In the genomic region with DNA sequence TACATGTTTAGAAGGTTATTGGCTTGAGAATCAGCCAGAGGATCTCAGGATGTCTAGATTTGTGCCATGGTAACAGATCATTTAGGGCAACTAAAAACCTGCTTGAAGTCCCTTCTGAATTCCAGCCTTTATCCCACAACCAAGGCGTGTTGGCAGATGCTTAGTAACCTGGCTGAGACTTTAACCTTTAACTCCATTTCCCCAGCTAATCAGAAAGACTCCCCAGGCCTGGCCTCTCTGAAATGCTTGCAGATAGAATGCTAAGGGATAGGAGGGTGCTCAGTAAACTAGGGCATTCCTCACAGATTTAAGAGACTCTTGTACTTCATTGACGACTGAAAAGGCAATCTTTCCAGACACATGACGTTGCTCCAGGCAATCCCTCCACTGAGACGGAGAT, we compare ENCODE assay signal across 26 mouse cellular contexts. TPM values are rescaled to one million over a fixed set of nuclear protein-coding genes. Genes with fewer than 3 reads are reported as not detected.
A peak's percentile ranks its signal among the peaks of the same experiment; 100 is the strongest.
DNase-seq lines count a peak whose midpoint lies in the region; ATAC-seq lines count a peak whose summit lies in the region.
"Had no signal": no experiment of that assay in that cellular context is flagged by ENCODE, and none has a peak within 500 bp of the region (broad histone marks: within the 10 kb centered on the region; RNA-seq: fewer than 3 reads in every experiment).

No protein-coding gene starts in this region.

- peak; percentile 13 for DNase-seq in adrenal gland, postnatal 14 days
- DNase-seq in adrenal gland, adult 18-20 months (ENCODE audit: low spot score in 2 of 2), result no peak
- peak; percentile 73 for DNase-seq in midbrain, embryonic 11.5 days (ENCODE audit: low spot score, missing footprints)
- peak; percentile 84 for DNase-seq in retina, postnatal 1 day
- DNase-seq in retina, embryonic 14.5 days (ENCODE audit: low spot score), result no peak
- DNase-seq: adrenal gland, adult 2 months; adrenal gland, postnatal 10 days; adrenal gland, postnatal 36 days; B cell, adult 2 months; cerebellum, adult 18-20 months; cerebellum, adult 8-10 months; cerebellum, adult 9-11 months; cerebellum, postnatal 14 days; cerebellum, postnatal 36 days had no signal

- H3K4me3 ChIP-seq in midbrain, embryonic 11.5 days (ENCODE audit: low read depth, low read length), result no peak overlapping the region
- H3K4me3 ChIP-seq in midbrain, embryonic 16.5 days (ENCODE audit: low read depth, low read length), result no peak overlapping the region
- H3K4me3 ChIP-seq: embryonic facial prominence, embryonic 13.5 days; embryonic facial prominence, embryonic 15.5 days; erythroblast, embryonic 14.5 days; forebrain, embryonic 10.5 days; forebrain, embryonic 12.5 days had no signal

- H3K4me1 ChIP-seq in midbrain, embryonic 11.5 days (ENCODE audit: control insufficient read depth, insufficient read depth, low read length), result no peaks in the 10 kb centered on the region
- H3K4me1 ChIP-seq in midbrain, embryonic 16.5 days (ENCODE audit: control insufficient read depth, insufficient read depth, low read length), result no peaks in the 10 kb centered on the region
- H3K4me1 ChIP-seq: embryonic facial prominence, embryonic 13.5 days; embryonic facial prominence, embryonic 15.5 days; forebrain, embryonic 10.5 days; forebrain, embryonic 12.5 days had no signal

- no peak overlapping the region for H3K27ac ChIP-seq in midbrain, embryonic 11.5 days (ENCODE audit: low read depth, low read length)
- H3K27ac ChIP-seq in midbrain, embryonic 16.5 days (ENCODE audit: low read length), result no peak overlapping the region
- H3K27ac ChIP-seq: embryonic facial prominence, embryonic 13.5 days; embryonic facial prominence, embryonic 15.5 days; forebrain, embryonic 10.5 days; forebrain, embryonic 12.5 days had no signal

- WGBS in midbrain, embryonic 11.5 days, result 57% methylated on average over 4 of the region's 4 CpGs
- 52% methylated on average over 4 of the region's 4 CpGs for WGBS in midbrain, embryonic 16.5 days

- H3K36me3 ChIP-seq in midbrain, embryonic 11.5 days (ENCODE audit: control insufficient read depth, insufficient read depth, low read length), result no peaks in the 10 kb centered on the region
- no peaks in the 10 kb centered on the region for H3K36me3 ChIP-seq in midbrain, embryonic 16.5 days (ENCODE audit: control insufficient read depth, insufficient read depth, low read length)
- H3K36me3 ChIP-seq: embryonic facial prominence, embryonic 13.5 days; embryonic facial prominence, embryonic 15.5 days; forebrain, embryonic 10.5 days; forebrain, embryonic 12.5 days; G1E had no signal

- H3K9me3 ChIP-seq in midbrain, embryonic 11.5 days (ENCODE audit: control insufficient read depth, low read length), result no peaks in the 10 kb centered on the region
- H3K9me3 ChIP-seq in midbrain, embryonic 16.5 days (replicated peaks; ENCODE audit: control insufficient read depth, low read length, poor library complexity, severe bottlenecking), result no peaks in the 10 kb centered on the region
- H3K9me3 ChIP-seq: embryonic facial prominence, embryonic 13.5 days; embryonic facial prominence, embryonic 15.5 days; forebrain, embryonic 10.5 days; forebrain, embryonic 12.5 days; G1E had no signal

- ATAC-seq in midbrain, embryonic 11.5 days (ENCODE audit: low FRiP score), result no peak
- ATAC-seq in midbrain, embryonic 16.5 days, result no peak
- ATAC-seq: activated CD4-positive, CD25-positive, alpha-beta regulatory T cell, adult 4 months; CD4-positive, CD25-positive, alpha-beta regulatory T cell, adult 4 months; forebrain, embryonic 14.5 days; forebrain, embryonic 16.5 days; Patski had no signal

- no peak overlapping the region for H3K4me2 ChIP-seq in midbrain, embryonic 11.5 days
- no peak overlapping the region for H3K4me2 ChIP-seq in midbrain, embryonic 16.5 days (ENCODE audit: low read length)
- H3K4me2 ChIP-seq: embryonic facial prominence, embryonic 13.5 days; embryonic facial prominence, embryonic 15.5 days; forebrain, embryonic 12.5 days had no signal

- H3K27me3 ChIP-seq in midbrain, embryonic 11.5 days (ENCODE audit: control insufficient read depth, insufficient read depth, low read length), result no peaks in the 10 kb centered on the region
- no peaks in the 10 kb centered on the region for H3K27me3 ChIP-seq in midbrain, embryonic 16.5 days (ENCODE audit: control insufficient read depth, insufficient read depth, low read depth, low read length)
- H3K27me3 ChIP-seq: embryonic facial prominence, embryonic 13.5 days; embryonic facial prominence, embryonic 15.5 days; forebrain, embryonic 12.5 days had no signal

- no peak overlapping the region for H3K9ac ChIP-seq in midbrain, embryonic 11.5 days (ENCODE audit: low read length)
- H3K9ac ChIP-seq in midbrain, embryonic 16.5 days (ENCODE audit: low read depth, low read length), result no peak overlapping the region
- H3K9ac ChIP-seq: embryonic facial prominence, embryonic 13.5 days; embryonic facial prominence, embryonic 15.5 days; forebrain, embryonic 12.5 days had no signal

RNA-seq across cellular contexts. Expression of a gene that starts 20.5 kb away (rescaled TPM):
- 51.7 and 53.0 TPM in 2 replicates for total RNA-seq in adrenal gland, postnatal 14 days (2021)
- total RNA-seq in adrenal gland, adult 18-20 months (2021), result 10 to 100 TPM; 39.0 to 84.5 TPM
- polyA plus RNA-seq in midbrain, embryonic 11.5 days (2014; fragmentation: Nextera tagmentation; extraction: Ambion mirVana), result 25.8 and 36.9 TPM in 2 replicates
- polyA plus RNA-seq in midbrain, embryonic 16.5 days (2015; fragmentation: Nextera tagmentation; extraction: Ambion mirVana), result 26.2 and 27.7 TPM in 2 replicates

RNA-seq across cellular contexts. Expression of a gene that starts 33.9 kb away (rescaled TPM):
- total RNA-seq in adrenal gland, postnatal 14 days (2021), result 34.1 and 35.6 TPM in 2 replicates
- 10 to 100 TPM; 35.8 to 45.9 TPM for total RNA-seq in adrenal gland, adult 18-20 months (2021)
- polyA plus RNA-seq in midbrain, embryonic 11.5 days (2014; fragmentation: Nextera tagmentation; extraction: Ambion mirVana), result 42.1 and 42.2 TPM in 2 replicates
- 25.2 and 27.8 TPM in 2 replicates for polyA plus RNA-seq in midbrain, embryonic 16.5 days (2015; fragmentation: Nextera tagmentation; extraction: Ambion mirVana)

Comparison
In these comparisons a context has a peak if more than half of its experiments do, and no peak if none do; other contexts are left out.
1. DNase-seq: peak in adrenal gland, postnatal 14 days (single experiment), midbrain, embryonic 11.5 days (single experiment) and retina, postnatal 1 day (single experiment); none in adrenal gland, adult 18-20 months (0 of 2) and retina, embryonic 14.5 days (single experiment).